Mouse (Mus musculus): ENCODE data around the gene Sucnr1. TPM values are rescaled to one million over a fixed set of nuclear protein-coding genes. Genes with fewer than 3 reads are reported as not detected.

Gene Sucnr1
- polyA plus RNA-seq, 1 experiment = not detected

DNA sequence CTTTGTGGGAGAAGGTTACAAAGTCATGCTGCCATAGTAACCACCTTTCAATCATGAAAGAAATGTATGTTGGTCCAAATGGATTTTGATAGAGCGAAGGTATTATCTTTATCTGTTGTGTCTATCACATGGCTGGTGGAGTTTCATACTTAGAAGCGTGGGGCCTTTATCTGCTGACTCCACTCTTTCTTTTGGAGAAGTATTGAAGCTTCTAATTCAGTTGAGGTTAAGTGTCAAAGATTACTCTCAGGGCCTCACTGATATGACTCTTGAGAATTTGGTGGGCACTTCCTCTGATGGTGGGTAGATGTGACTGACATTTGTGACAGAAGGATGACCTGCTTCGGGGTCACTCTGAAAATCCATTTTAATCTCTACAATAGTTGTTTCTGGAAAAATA lies 26.1 kb downstream of the Sucnr1 start:
- H3K4me3 ChIP-seq (replicated peaks) = no peak overlapping the region
- H3K9me3 ChIP-seq (ENCODE audit: control insufficient read depth, low read length) = no peaks in the 10 kb centered on the region
- TF ChIP-seq GATA1 (IDR thresholded peaks at IDR 0.05; ENCODE audit: low read length) = no peak
- no peak for TF ChIP-seq TAL1 (IDR thresholded peaks at IDR 0.05; ENCODE audit: low read length)
- H3K27me3 ChIP-seq (ENCODE audit: control insufficient read depth) = no peaks in the 10 kb centered on the region
- no peaks in the 10 kb centered on the region for H3K36me3 ChIP-seq (ENCODE audit: control insufficient read depth)
- no peaks in the 10 kb centered on the region for H3K4me1 ChIP-seq (ENCODE audit: control insufficient read depth)

DNA sequence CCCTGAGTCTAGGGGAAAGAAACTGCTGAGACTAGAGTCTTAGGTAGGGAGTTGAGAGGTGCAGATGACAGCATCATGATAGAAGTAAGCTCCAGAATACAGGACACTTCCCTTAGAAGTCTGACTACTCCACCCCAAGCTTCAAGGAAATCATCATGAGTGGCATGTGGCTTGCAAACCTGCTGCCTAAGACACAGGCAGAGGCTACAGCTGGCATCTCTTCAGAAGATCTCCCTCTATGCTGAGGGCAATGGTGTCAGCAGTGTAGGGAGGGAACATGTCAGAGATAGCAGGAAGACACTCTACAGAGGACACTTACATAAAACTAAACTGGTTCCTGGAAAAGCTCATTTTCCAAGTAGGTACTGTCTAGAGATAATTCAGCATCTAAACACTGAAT lies 27.1 kb downstream of the Sucnr1 start:
- TF ChIP-seq TAL1 (IDR thresholded peaks at IDR 0.05; ENCODE audit: low read length) = no peak
- TF ChIP-seq GATA1 (IDR thresholded peaks at IDR 0.05; ENCODE audit: low read length) = no peak
- no peaks in the 10 kb centered on the region for H3K9me3 ChIP-seq (ENCODE audit: control insufficient read depth, low read length)
- no peak overlapping the region for H3K4me3 ChIP-seq (replicated peaks)
- no peaks in the 10 kb centered on the region for H3K4me1 ChIP-seq (ENCODE audit: control insufficient read depth)
- H3K27me3 ChIP-seq (ENCODE audit: control insufficient read depth) = no peaks in the 10 kb centered on the region
- H3K36me3 ChIP-seq (ENCODE audit: control insufficient read depth) = no peaks in the 10 kb centered on the region

DNA sequence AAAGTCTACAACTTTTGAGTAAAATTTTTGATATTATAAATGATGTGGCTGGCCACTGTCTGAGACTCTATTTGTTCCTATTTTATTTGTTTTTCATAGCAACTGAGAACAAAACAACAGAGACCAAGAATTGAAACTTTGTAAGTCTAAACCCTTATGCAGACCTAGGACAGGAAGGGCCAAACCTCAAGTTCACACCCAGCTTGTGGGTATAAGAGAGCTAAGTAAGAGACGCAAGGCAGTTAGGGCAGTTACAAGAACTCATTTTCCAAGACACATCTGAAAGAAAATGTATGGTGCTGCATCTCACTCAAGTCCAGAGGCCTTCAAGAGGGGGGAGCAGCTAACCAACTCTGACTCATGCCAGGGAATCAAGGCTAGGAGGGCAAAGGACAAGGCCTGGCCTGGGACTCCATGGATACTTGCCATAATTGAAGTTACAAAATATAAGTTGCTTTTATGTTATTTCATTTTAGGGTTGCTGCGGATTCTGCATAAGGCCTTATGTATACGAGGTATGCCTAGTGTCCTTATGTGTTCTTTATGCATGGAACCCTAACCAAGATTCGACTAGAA lies 29.6 kb downstream of the Sucnr1 start:
- no peak overlapping the region for H3K4me3 ChIP-seq (replicated peaks)
- no peaks in the 10 kb centered on the region for H3K4me1 ChIP-seq (ENCODE audit: control insufficient read depth)
- no peaks in the 10 kb centered on the region for H3K27me3 ChIP-seq (ENCODE audit: control insufficient read depth)
- TF ChIP-seq TAL1 (IDR thresholded peaks at IDR 0.05; ENCODE audit: low read length) (no peak), GATA1 (IDR thresholded peaks at IDR 0.05; ENCODE audit: low read length) (no peak)
- H3K36me3 ChIP-seq (ENCODE audit: control insufficient read depth) = no peaks in the 10 kb centered on the region
- H3K9me3 ChIP-seq (ENCODE audit: control insufficient read depth, low read length) = no peaks in the 10 kb centered on the region

DNA sequence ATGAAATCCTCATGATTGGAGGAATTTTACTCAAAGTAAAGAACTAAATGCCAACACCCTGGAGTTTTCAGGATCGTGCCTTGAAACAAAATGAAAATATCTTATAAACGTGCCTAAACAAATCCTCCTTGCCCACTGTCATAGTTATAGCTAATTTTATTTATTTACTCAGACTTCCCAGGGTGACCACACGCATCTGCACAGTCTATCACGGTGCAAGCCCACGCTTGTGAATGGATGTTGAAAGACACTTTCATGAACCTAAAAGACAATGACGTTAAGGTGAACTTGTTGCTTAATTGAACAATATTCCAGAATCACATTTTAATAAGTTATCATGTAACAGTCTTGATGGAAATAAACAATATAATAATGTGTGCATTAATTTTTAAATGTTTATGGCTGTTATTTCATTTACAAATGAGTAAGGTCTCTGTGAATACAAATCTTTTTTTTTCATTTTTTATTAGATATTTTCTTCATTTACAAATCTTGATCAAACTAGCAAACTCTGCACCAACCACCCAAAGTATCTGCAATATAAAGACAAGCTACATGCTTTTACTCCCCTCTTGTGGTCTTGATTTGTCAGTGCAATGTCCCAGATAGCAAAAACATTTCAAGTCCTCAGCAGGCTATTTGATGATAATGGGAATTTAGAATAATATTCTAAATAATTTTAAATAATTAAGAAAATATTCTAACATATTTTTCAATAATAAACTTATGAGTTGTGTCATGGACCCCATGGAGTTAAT lies 30.4 kb downstream of the Sucnr1 start:
- Histone ChIP-seq H3K4me3 (replicated peaks) (no peak overlapping the region), H3K36me3 (ENCODE audit: control insufficient read depth) (no peaks in the 10 kb centered on the region), H3K27me3 (ENCODE audit: control insufficient read depth) (no peaks in the 10 kb centered on the region), H3K4me1 (ENCODE audit: control insufficient read depth) (no peaks in the 10 kb centered on the region), H3K9me3 (ENCODE audit: control insufficient read depth, low read length) (no peaks in the 10 kb centered on the region)
- TF ChIP-seq TAL1 (IDR thresholded peaks at IDR 0.05; ENCODE audit: low read length) (no peak), GATA1 (IDR thresholded peaks at IDR 0.05; ENCODE audit: low read length) (no peak)

DNA sequence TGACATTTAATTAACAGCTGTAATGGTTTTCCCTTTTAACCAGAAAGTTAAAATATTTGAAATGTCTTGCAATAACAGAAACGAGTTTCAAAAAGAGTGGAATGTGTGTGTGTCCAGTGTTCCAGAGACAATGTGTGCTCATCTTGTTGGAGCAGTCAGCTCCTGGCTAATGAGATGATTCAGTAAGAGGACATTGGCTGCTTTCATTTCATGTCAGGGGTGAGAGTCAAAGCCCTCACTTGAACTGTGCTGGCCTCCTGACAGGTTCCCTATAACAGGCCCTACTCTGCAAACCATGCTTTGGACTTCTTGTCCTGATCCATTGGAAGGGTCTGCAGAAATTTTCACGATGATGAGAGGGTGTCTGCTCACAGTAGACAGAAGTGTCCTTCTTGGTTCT lies 32.9 kb downstream of the Sucnr1 start:
- no peak for TF ChIP-seq TAL1 (IDR thresholded peaks at IDR 0.05; ENCODE audit: low read length)
- no peak for TF ChIP-seq GATA1 (IDR thresholded peaks at IDR 0.05; ENCODE audit: low read length)
- Histone ChIP-seq H3K9me3 (ENCODE audit: control insufficient read depth, low read length) (no peaks in the 10 kb centered on the region), H3K4me1 (ENCODE audit: control insufficient read depth) (no peaks in the 10 kb centered on the region), H3K36me3 (ENCODE audit: control insufficient read depth) (no peaks in the 10 kb centered on the region), H3K27me3 (ENCODE audit: control insufficient read depth) (no peaks in the 10 kb centered on the region), H3K4me3 (replicated peaks) (no peak overlapping the region)

DNA sequence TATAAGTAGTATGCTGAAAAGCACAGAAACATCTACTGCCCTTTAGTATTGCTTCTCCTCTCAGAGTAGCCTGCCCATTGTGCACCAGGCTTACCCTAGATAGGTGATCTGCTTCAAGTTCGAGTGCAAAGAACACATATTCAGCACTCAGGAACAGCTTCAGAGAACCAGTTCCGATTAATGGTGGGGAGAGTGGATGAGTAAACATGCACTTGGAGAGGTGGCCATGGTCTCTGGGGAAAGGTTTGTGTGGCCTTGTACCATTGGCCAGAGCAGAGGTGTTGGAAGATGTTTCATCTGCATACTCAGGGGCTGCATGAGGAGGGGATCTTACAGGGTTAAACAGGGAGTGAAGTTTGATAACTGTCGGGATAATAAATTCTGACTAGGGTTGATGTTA lies 39.8 kb downstream of the Sucnr1 start:
- no peak overlapping the region for H3K4me3 ChIP-seq (replicated peaks)
- no peaks in the 10 kb centered on the region for H3K27me3 ChIP-seq (ENCODE audit: control insufficient read depth)
- no peaks in the 10 kb centered on the region for H3K4me1 ChIP-seq (ENCODE audit: control insufficient read depth)
- no peaks in the 10 kb centered on the region for H3K36me3 ChIP-seq (ENCODE audit: control insufficient read depth)
- H3K9me3 ChIP-seq (ENCODE audit: control insufficient read depth, low read length) = no peaks in the 10 kb centered on the region
- TF ChIP-seq GATA1 (IDR thresholded peaks at IDR 0.05; ENCODE audit: low read length) = no peak
- no peak for TF ChIP-seq TAL1 (IDR thresholded peaks at IDR 0.05; ENCODE audit: low read length)

DNA sequence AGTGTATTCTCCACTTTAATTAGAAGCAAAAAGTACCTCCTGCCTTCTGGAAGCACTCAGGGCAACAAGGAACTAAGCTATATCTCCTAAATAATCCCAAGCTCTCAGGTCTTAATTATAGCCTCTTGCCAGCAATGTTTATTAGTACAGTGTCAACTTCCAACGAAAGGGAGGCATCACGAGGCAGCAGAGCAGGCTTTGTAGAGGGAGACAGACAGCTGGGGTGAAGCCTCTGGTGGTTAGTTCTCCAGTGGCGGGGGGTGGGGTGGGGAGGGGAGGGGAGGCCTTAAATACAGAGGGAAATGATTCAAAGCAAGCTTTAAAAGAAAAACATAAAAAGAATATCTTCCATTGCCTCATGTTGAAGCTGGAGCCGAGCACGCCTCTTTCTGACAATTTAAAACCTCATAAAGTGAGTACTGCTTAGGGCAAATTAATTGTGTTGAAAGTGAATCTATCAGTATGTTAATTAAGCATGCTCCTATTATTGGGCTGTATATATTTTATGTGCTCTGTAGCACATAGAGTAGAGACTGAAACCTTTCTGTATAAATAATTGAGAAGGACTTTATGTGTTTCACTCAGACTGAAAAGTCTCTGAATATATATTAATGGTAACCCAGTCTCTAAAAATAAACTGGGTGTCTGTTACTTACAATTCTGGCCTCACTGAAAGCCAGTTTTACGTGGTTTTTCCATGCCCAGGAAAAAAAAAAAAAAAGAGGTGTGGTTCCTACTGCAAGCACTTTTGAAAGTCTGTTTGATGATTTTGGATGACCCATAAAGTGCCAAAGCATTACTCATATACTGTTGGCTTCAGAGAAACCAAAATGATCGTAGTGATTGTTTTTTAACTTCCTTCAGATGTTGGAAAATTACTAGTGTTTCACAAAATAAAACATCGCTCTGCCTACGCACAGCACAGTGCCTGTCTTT lies 42.5 kb downstream of the Sucnr1 start:
- H3K27me3 ChIP-seq (ENCODE audit: control insufficient read depth) = no peaks in the 10 kb centered on the region
- H3K4me3 ChIP-seq (replicated peaks) = no peak overlapping the region
- TF ChIP-seq GATA1 (IDR thresholded peaks at IDR 0.05; ENCODE audit: low read length) (no peak), TAL1 (IDR thresholded peaks at IDR 0.05; ENCODE audit: low read length) (no peak)
- H3K9me3 ChIP-seq (ENCODE audit: control insufficient read depth, low read length) = no peaks in the 10 kb centered on the region
- no peaks in the 10 kb centered on the region for H3K4me1 ChIP-seq (ENCODE audit: control insufficient read depth)
- no peaks in the 10 kb centered on the region for H3K36me3 ChIP-seq (ENCODE audit: control insufficient read depth)

DNA sequence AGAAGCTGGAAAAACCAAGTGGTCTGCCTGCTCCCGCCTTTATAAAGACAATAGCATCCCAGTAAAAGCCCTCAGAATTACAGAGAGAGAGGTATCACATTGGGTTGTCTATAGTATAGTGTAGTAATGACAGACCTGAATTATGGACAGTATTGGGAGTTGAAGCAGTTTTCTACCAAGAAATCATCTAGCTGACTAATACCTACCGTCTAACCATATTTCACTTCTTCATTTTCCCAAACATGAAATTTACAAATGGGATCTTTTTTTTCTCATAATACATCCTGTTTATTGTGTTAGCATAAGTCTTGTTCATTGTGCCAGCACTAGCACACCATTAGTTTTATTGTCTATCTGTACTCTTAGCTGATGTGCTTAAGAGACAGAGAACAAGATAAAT lies 44.9 kb downstream of the Sucnr1 start:
- no peaks in the 10 kb centered on the region for H3K36me3 ChIP-seq (ENCODE audit: control insufficient read depth)
- H3K4me1 ChIP-seq (ENCODE audit: control insufficient read depth) = no peaks in the 10 kb centered on the region
- H3K27me3 ChIP-seq (ENCODE audit: control insufficient read depth) = no peaks in the 10 kb centered on the region
- no peaks in the 10 kb centered on the region for H3K9me3 ChIP-seq (ENCODE audit: control insufficient read depth, low read length)
- TF ChIP-seq TAL1 (IDR thresholded peaks at IDR 0.05; ENCODE audit: low read length) = no peak
- TF ChIP-seq GATA1 (IDR thresholded peaks at IDR 0.05; ENCODE audit: low read length) = no peak
- H3K4me3 ChIP-seq (replicated peaks) = no peak overlapping the region

DNA sequence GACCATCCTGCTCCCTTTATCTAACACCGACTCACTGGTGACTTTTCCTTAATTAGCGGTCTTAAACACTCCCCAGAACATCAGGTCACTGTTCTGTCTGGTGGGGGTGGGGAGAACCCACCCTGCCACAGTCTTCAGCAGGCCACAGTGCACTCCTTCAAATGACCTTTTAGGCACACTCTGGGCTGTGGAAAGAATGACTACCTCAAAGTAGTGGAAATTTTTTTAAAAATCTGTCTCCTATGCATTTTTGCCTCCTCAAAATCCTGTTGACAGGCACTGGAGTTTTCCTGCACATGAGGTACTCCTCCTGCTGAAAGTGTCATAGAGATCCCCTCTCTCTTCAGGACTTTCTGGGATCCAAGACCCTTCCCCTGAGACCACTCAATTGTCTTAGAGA lies 46.6 kb downstream of the Sucnr1 start:
- no peaks in the 10 kb centered on the region for H3K27me3 ChIP-seq (ENCODE audit: control insufficient read depth)
- TF ChIP-seq GATA1 (IDR thresholded peaks at IDR 0.05; ENCODE audit: low read length) (no peak), TAL1 (IDR thresholded peaks at IDR 0.05; ENCODE audit: low read length) (no peak)
- no peak overlapping the region for H3K4me3 ChIP-seq (replicated peaks)
- no peaks in the 10 kb centered on the region for H3K4me1 ChIP-seq (ENCODE audit: control insufficient read depth)
- no peaks in the 10 kb centered on the region for H3K9me3 ChIP-seq (ENCODE audit: control insufficient read depth, low read length)
- H3K36me3 ChIP-seq (ENCODE audit: control insufficient read depth) = no peaks in the 10 kb centered on the region

All from erythroblast, embryonic 14.5 days (primary cell).